Mouse (Mus musculus): ENCODE measurements around the gene 2310022B05Rik.

Gene 2310022B05Rik

GRCm38 (mm10) chr8:124663112-124663873 lies at the start of gene 2310022B05Rik:
2310022B05Rik (minus strand) TSS chr8:124663369.
- in situ Hi-C loops (cut with MboI; ENCODE audit: low sequenced_read_pairs), result no loop called here

- in situ Hi-C loops (cut with MboI; ENCODE audit: low sequenced_read_pairs), result no loop called here
These were observed 42.7 kb upstream of the 2310022B05Rik start for GRCm38 (mm10) chr8:124705823-124706222.

GRCm38 (mm10) chr8:124704376-124704775 lies 41.2 kb upstream of the 2310022B05Rik start:
- in situ Hi-C loops (cut with MboI; ENCODE audit: low sequenced_read_pairs), result no loop called here

DNA sequence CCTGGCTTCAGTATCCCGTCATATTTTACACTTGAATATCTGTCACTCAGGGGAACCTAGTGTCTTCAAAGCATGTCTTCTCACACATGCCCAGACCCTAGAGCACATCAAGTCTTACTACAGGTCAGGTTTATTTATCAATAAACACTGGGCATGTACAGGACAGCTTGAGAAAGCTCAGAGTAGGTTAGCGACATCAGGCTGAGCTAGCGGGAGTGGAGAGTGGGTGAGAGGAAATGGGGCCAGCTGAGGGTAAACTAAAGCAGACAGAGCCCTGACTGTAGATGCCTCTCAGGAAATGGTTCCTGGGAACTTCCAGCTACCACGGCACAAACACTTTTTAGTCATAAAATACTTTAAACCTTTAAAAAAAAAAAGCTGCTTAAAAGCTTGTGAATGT lies 40.4 kb upstream of the 2310022B05Rik start:
- in situ Hi-C loops (cut with MboI; ENCODE audit: low sequenced_read_pairs), result no loop called here

GRCm38 (mm10) chr8:124702183-124702582 lies 39.0 kb upstream of the 2310022B05Rik start:
- in situ Hi-C loops (cut with MboI; ENCODE audit: low sequenced_read_pairs), result no loop called here

- in situ Hi-C loops (cut with MboI; ENCODE audit: low sequenced_read_pairs), result no loop called here
These were observed 37.9 kb upstream of the 2310022B05Rik start for GRCm38 (mm10) chr8:124701023-124701422.

- in situ Hi-C loops (cut with MboI; ENCODE audit: low sequenced_read_pairs), result no loop called here
These were observed 37.1 kb upstream of the 2310022B05Rik start for GRCm38 (mm10) chr8:124700271-124700670.

- in situ Hi-C loops (cut with MboI; ENCODE audit: low sequenced_read_pairs), result no loop called here
These were observed 32.4 kb upstream of the 2310022B05Rik start for GRCm38 (mm10) chr8:124695424-124696100.

DNA sequence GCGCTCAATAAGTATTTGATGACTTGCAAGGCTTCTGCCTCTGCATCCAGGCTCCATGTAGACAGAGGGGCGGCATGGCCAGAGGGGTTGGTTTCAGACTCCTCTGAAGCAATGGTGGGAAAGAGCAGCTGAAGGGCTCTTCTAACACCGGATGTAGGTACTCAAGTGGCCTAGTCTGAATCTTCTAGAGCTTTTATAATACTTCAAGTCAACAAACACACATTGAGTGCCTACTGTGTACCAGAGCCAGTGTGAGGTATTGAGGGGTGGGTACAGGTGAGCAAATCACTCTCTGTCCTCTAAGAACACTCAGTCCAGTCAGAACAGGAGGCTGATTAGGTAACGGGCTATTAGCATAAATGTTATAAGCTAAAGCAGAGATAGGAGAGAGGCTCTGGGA lies 28.5 kb upstream of the 2310022B05Rik start:
- in situ Hi-C loops (cut with MboI; ENCODE audit: low sequenced_read_pairs), result no loop called here

DNA sequence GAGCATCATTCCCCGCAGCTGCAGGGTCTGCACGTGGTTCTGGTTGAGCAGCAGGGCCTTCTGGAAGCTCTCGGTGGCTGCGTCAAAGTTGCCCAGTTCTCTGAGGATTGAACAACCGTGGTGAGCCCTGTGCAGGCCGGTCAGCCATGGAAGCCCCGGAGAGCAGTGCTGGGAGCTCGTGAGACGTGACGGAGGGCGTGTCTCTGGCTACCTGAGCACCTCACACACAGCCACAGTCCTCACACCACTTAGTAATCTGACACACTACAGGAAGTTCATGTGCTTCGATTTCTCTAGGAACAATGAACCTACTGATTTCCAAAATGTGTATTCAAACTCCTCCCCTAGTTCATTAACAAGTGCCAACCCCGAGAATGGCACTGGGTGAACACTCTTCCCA lies 25.7 kb upstream of the 2310022B05Rik start:
- in situ Hi-C loops (cut with MboI; ENCODE audit: low sequenced_read_pairs), result no loop called here

- in situ Hi-C loops (cut with MboI; ENCODE audit: low sequenced_read_pairs), result no loop called here
These were observed 19.0 kb upstream of the 2310022B05Rik start for GRCm38 (mm10) chr8:124682218-124682617.

DNA sequence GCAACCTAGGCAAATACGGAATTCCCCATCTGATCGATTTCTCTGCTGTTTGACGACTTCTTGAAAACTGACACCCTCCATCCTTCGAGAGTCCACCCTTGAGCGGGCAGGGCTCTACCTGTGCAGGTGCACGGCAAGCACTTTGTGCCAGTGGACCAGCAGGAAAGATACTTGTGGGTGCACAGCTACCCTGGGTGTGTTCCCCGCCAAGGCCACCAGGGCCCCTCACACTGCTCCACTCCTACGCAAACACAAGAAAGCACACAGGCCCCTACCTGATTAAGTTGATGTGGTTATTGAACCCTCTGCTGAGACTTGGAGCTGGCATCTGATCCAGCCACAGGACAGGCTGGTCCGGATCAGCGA lies 18.6 kb upstream of the 2310022B05Rik start:
- in situ Hi-C loops (cut with MboI; ENCODE audit: low sequenced_read_pairs), result no loop called here

DNA sequence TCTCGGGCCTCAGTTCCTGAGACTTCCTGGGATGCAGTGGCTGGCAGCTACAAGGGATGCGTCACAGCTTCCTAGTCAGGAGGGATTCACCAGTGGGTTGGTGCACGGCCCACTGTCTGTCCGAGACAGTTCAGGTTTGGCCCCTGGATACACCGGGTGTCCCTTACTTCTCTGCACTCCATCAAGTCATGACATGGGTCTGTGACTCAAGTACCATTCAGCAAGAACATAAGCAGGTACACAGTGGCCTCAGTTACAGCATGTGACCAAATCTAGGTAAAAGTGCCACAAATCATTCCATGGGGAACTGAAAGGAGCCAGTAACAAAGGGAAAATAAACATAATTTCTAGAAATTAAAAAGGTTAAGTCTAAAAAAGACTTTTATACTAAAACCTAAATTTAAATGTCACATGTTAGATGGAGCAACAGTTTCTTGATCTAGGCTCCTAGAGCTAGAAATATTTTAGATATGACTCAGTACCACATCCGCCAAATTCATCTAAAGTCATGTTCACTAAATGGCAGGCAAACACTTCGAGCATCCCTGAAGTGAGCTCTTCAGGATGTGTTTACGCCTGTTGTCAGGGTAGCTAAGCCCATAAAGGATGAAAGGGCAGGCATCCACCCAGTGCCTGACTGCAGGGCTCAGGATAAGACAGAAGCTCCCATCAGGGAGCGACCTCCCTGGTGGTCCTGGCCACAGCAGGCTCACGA lies 18.1 kb upstream of the 2310022B05Rik start:
- in situ Hi-C loops (cut with MboI; ENCODE audit: low sequenced_read_pairs), result no loop called here

DNA sequence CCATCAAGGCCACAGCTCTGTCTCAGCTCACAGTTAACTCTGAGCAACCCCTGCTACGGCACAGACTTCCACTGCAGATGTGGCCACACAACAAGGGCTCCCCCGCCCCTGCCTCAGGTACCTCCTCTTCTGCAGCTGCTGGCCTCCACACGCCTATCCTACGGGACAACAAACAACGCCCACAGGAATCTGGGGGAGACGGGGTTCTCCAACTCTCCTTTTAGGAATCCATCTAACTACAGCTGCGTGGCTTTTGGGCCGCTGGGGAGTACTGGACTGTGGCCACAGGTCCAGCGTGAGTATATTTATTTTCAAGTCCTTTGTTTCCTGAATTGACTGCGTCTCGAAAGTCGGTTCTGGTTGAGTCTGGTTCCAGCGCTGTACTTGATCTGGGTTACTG lies 15.1 kb upstream of the 2310022B05Rik start:
- in situ Hi-C loops (cut with MboI; ENCODE audit: low sequenced_read_pairs), result no loop called here

- in situ Hi-C loops (cut with MboI; ENCODE audit: low sequenced_read_pairs), result no loop called here
These were observed 14.3 kb upstream of the 2310022B05Rik start for GRCm38 (mm10) chr8:124677486-124677885.

DNA sequence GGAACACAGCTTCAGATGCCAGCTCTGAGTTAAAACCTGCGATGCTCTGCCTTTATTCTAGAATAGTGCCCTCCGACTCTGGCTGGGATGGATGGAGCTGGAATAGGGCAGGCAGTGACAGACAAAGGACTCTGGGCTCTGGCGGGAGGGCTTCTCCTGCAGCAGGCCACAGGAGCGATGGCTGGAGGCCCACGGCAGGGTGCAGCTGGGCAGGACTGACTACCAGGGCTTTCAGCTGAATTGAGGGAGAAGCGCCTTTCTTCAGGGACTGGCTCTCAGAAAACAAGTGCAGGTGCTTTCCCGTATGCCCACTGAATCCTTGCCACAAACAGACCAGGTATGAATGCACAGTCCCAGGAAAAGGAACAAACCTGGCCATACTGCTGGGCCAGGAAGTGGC lies 13.9 kb upstream of the 2310022B05Rik start:
- in situ Hi-C loops (cut with MboI; ENCODE audit: low sequenced_read_pairs), result no loop called here

- in situ Hi-C loops (cut with MboI; ENCODE audit: low sequenced_read_pairs), result no loop called here
These were observed 13.5 kb upstream of the 2310022B05Rik start for GRCm38 (mm10) chr8:124676661-124677060.

GRCm38 (mm10) chr8:124672345-124672744 lies 9.2 kb upstream of the 2310022B05Rik start:
- in situ Hi-C loops (cut with MboI; ENCODE audit: low sequenced_read_pairs), result no loop called here

GRCm38 (mm10) chr8:124668798-124669197 lies 5.6 kb upstream of the 2310022B05Rik start:
- in situ Hi-C loops (cut with MboI; ENCODE audit: low sequenced_read_pairs), result no loop called here

GRCm38 (mm10) chr8:124664414-124664813 lies 1.2 kb upstream of the 2310022B05Rik start:
- in situ Hi-C loops (cut with MboI; ENCODE audit: low sequenced_read_pairs), result no loop called here

GRCm38 (mm10) chr8:124663874-124664230 lies 683 bp upstream of the 2310022B05Rik start:
- in situ Hi-C loops (cut with MboI; ENCODE audit: low sequenced_read_pairs), result no loop called here

Measured in CH12F3 (cell line).